Mouse (Mus musculus) liver, embryonic 11.5 days (tissue): ENCODE measurements around the gene Wnt11. TPM values are rescaled to one million over a fixed set of nuclear protein-coding genes. Genes with fewer than 3 reads are reported as not detected.

Experiments
- ATAC-seq: fragments of 200-750 bp; cut with Nextera tagmentation; replicated peaks from 2 replicates; pipeline ENCODE4 v1.8.0; 2017; ENCODE audit warnings: moderate number of reproducible peaks, mild to moderate bottlenecking, moderate TSS enrichment, moderate library complexity; ENCODE audit not compliant: low FRiP score
- DNase-seq: peaks from one replicate; pipeline ENCODE4 v3.0.0-alpha.2; 2017; ENCODE audit warnings: low spot score
- H3K27ac ChIP-seq: fragments of 300-500 bp; sonication (generic); 2 replicates; pipeline ENCODE4 v1.5.1; 2014; ENCODE audit warnings: mild to moderate bottlenecking, low read depth, low read length, control low read depth
- H3K27me3 ChIP-seq: fragments of 300-500 bp; sonication (generic); replicated peaks from 2 replicates; pipeline ENCODE4 v1.6.1; 2014; ENCODE audit warnings: low read length, mixed read lengths; ENCODE audit not compliant: control insufficient read depth, insufficient read depth
- H3K36me3 ChIP-seq: fragments of 300-500 bp; sonication (generic); 2 replicates; pipeline ENCODE4 v1.6.1; 2014; ENCODE audit warnings: mild to moderate bottlenecking, low read length, moderate library complexity, mixed read lengths; ENCODE audit not compliant: control insufficient read depth, insufficient read depth
- H3K4me1 ChIP-seq: fragments of 300-500 bp; sonication (generic); replicated peaks from 2 replicates; pipeline ENCODE4 v1.6.1; 2014; ENCODE audit warnings: low read length, mixed read lengths; ENCODE audit not compliant: control insufficient read depth, insufficient read depth
- H3K4me2 ChIP-seq: fragments of 300-500 bp; sonication (generic); 2 replicates; pipeline ENCODE4 v1.6.1; 2014; ENCODE audit warnings: mild to moderate bottlenecking, control low read depth, moderate library complexity
- H3K4me3 ChIP-seq: fragments of 300-500 bp; sonication (generic); 2 replicates; pipeline ENCODE4 v1.5.1; 2014; ENCODE audit warnings: low read depth, low read length, control low read depth
- H3K9ac ChIP-seq: fragments of 300-500 bp; sonication (generic); 2 replicates; pipeline ENCODE4 v1.6.1; 2014; ENCODE audit warnings: low read depth, low read length, control low read depth
- H3K9me3 ChIP-seq: fragments of 300-500 bp; sonication (generic); 2 replicates; pipeline ENCODE4 v1.6.1; 2016; ENCODE audit warnings: low read length, inconsistent platforms, mixed read lengths; ENCODE audit not compliant: control insufficient read depth
- WGBS: fragments of 180-500 bp; shearing (Covaris S2); extraction: QIAGEN DNeasy Blood & Tissue Kit; methylation state at CpG from one replicate; pipeline ENCODE4 v1.1.7; 2014; 5-methylcytosine and 5-hydroxymethylcytosine counted together
- polyA plus RNA-seq: library from polyadenylated mRNA; unstranded; fragments of >200 nt; fragmentation: Nextera tagmentation; extraction: Ambion mirVana; gene quantifications from 2 replicates; pipeline ENCODE4 v1.2.1, GENCODE M21; 2014

The Wnt11 gene
- polyA plus RNA-seq, 1 experiment from 2014 or later: 8.0 TPM

DNA sequence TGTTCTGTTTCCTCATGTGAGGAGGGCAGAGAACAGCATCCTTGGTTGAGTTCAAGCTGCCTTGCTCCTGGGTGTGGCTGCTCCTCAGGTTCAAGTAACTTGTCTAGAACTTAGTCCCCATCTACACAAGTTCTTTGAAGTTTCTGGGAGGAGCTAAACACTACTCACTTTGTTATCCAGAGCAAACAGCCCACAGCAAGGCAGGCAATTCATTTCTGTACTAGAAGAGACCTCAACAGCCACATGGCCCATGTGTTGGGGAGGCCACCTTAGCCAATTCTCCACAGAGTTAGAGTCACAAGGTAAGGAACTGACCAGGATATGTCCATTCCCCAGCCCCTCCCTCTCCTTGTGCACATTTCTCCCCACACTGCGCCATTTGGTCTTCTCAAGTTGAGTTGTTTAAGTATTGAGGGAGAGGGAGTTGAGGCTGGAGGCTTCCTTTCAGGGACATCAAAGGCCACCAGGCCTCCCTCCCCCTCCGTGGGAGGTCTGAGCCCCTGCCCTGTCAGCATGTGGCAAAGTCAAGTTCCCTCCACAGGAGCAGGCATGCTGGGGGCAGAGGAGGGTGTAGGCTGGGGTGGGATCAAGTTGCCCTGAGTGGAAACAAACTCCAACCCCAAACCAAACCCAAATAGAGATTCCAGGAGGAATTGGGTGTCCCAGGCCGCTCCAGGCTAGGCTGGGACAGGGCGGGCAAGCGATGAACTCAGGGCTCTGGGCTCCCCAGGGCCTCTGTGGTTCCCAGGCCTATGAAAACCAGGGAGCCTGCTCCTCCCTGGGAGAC lies 37.4 kb upstream of the Wnt11 start:
- H3K27me3 ChIP-seq: peaks cover 5% of the 10 kb centered on the region; the same call in 1 of the 2 replicates
- no peaks in the 10 kb centered on the region for H3K9me3 ChIP-seq
- no peak for ATAC-seq
- DNase-seq: no peak
- no peak overlapping the region for H3K27ac ChIP-seq
- H3K4me1 ChIP-seq: 0 out of 2 replicates have a peak, but pooled peaks cover 6% of the 10 kb centered on the region
- H3K4me3 ChIP-seq: no peak overlapping the region
- 43% methylated on average over 5 of the region's 5 CpGs for WGBS
- no peaks in the 10 kb centered on the region for H3K36me3 ChIP-seq
- H3K9ac ChIP-seq: no peak overlapping the region
- H3K4me2 ChIP-seq: no peak overlapping the region

DNA sequence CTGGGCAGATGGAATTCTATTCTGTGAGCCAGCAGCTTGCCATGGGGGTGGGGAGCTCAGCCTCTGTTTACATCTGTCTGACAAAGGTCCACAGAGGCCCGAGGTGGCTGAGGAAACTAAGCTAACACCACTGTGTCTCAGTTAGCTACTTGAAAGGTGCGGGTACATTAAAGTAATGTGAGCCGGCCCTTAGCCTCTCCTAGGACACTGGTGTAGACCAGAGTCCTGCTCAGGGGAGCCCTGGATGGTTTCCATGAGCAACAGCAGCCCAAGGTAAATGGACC lies 36.8 kb upstream of the Wnt11 start:
- Histone ChIP-seq H3K9me3 (no peaks in the 10 kb centered on the region), H3K36me3 (no peaks in the 10 kb centered on the region), H3K27ac (no peak overlapping the region), H3K9ac (no peak overlapping the region), H3K4me2 (no peak overlapping the region), H3K4me3 (no peak overlapping the region), H3K4me1 (0 out of 2 replicates have a peak, but pooled peaks cover 6% of the 10 kb centered on the region), H3K27me3 (peaks cover 5% of the 10 kb centered on the region; the same call in 1 of the 2 replicates)
- no peak for ATAC-seq
- WGBS: 31% methylated on average over 3 of the region's 3 CpGs
- no peak for DNase-seq

DNA sequence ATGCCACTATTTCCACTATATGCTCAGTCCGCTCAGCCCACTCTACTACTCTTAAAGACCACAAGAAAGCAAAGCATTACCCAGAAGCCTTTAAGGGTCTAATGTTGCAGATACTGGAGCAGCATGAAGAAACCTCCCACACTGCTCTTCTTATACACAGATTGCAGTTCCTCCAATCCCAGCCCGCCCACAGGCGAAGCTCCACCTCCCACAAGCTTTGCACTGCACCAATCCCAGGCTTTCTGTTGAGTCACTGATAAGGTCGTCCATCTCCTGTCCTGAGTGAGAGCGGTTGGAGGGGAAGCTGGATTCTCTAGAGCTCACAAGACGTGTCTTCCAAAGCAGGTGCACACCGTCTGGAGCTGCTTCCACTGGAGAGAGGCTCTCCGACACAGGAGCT lies 34.5 kb upstream of the Wnt11 start:
- WGBS: 58% methylated on average over 8 of the region's 8 CpGs
- Histone ChIP-seq H3K9ac (no peak overlapping the region), H3K9me3 (no peaks in the 10 kb centered on the region), H3K36me3 (no peaks in the 10 kb centered on the region), H3K4me1 (0 out of 2 replicates have a peak, but pooled peaks cover 6% of the 10 kb centered on the region), H3K4me3 (no peak overlapping the region), H3K27ac (no peak overlapping the region), H3K27me3 (peaks cover 5% of the 10 kb centered on the region; the same call in 1 of the 2 replicates), H3K4me2 (no peak overlapping the region)
- no peak for ATAC-seq
- DNase-seq: no peak

DNA sequence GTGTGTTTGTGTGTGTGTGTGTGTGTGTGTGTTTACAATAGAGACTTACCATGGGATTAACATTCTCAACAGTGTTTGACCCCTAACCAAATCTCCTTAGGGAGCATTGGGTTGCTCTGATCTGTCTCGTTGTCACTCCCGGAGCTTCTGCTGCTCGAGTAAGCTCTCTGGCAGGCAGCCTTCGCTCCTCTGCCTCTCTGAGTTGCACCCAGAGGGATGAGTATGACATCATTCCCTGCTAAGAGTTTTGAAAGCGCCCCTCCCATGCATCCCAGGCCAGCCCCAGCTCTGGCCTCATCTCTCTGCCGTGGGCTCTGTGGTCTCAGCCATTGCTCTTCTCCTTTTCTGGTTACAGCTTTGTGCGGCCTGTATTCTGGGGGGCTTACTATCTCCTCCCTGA lies 33.8 kb upstream of the Wnt11 start:
- no peak overlapping the region for H3K9ac ChIP-seq
- WGBS: 60% methylated on average over 7 of the region's 7 CpGs

DNA sequence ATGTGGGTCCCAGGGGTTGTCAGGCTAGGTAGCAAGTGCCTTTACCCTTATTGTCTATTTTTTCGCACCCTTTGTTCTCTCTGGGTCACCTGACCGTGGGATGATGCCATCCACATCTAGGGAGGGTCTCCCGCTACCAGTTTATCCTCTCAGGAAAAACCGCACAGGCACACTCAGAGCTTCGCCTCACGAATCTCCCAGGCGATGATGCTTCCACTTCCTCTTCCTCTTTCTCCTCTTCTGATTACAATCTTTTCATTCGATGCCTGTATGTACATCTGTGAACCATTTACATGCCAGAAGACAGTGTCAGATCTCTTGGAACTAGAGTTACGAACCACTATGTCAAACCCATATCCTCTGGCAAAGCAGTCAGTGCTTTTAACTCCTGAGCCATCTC lies 31.7 kb upstream of the Wnt11 start:
- Histone ChIP-seq H3K4me2 (no peak overlapping the region), H3K4me3 (no peak overlapping the region), H3K4me1 (0 out of 2 replicates have a peak, but pooled peaks cover 2% of the 10 kb centered on the region), H3K9me3 (no peaks in the 10 kb centered on the region), H3K27me3 (no peaks in the 10 kb centered on the region), H3K27ac (no peak overlapping the region), H3K36me3 (no peaks in the 10 kb centered on the region), H3K9ac (no peak overlapping the region)
- ATAC-seq (no peak), DNase-seq (no peak)
- WGBS: 57% methylated on average over 9 of the region's 9 CpGs

More for the DNA sequence above, 33.8 kb upstream of the Wnt11 start:
- 0 out of 2 replicates have a peak, but pooled peaks cover 6% of the 10 kb centered on the region for H3K4me1 ChIP-seq
- H3K9me3 ChIP-seq: no peaks in the 10 kb centered on the region
- H3K27me3 ChIP-seq: peaks cover 2% of the 10 kb centered on the region; the same call in 1 of the 2 replicates
- no peaks in the 10 kb centered on the region for H3K36me3 ChIP-seq
- ATAC-seq (no peak), DNase-seq (no peak)
- H3K4me3 ChIP-seq: no peak overlapping the region
- no peak overlapping the region for H3K4me2 ChIP-seq
- H3K27ac ChIP-seq: no peak overlapping the region

DNA sequence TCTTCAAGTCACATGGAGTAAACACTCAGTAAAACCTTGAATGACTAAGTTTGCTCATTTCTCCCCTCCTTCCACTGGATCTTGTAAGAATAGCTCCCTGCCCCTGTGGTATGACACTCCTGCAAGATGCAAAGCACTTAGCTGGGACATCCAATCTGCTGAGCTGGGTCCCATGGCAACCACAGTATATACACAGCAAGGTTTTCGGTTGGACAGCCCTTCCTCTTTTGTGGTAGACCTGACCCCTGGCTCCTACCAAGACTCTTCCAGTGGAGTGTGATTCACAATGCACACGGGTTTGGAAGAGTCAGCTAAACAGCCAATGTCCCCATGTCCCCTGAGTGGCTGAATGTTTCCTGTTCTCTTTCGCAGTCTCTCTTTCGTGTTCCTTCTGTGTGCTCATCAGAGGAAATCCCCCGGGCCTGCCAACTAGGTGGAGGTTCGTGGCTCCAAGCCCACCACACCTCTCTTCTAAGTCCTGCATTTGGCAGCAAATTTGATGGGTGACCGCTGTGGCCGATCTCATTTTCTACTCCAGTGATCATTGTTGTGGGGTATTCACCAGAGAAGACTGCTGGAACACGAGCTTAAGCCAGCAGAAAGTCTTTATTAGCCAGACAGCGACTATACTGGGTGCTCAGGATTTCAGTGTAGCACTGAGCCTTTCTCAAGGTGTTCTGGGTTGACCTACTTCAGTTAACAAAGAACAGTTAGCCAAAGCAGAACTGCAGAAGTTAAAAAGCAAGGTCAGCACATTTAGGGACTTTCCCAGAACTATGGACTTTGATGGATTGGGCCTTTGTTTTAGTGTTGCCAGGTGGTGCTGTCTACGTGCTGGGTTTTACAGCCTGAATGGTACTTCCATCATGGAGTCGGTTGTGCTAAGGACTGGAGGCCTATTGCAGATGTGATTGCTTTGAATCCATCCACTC lies 29.8 kb upstream of the Wnt11 start:
- H3K36me3 ChIP-seq: no peaks in the 10 kb centered on the region
- WGBS: 63% methylated on average over 12 of the region's 12 CpGs
- H3K27me3 ChIP-seq: no peaks in the 10 kb centered on the region
- no peak overlapping the region for H3K9ac ChIP-seq
- H3K27ac ChIP-seq: no peak overlapping the region
- DNase-seq: no peak
- no peak overlapping the region for H3K4me3 ChIP-seq
- H3K4me2 ChIP-seq: no peak overlapping the region
- no peaks in the 10 kb centered on the region for H3K4me1 ChIP-seq
- H3K9me3 ChIP-seq: no peaks in the 10 kb centered on the region
- ATAC-seq: no peak

DNA sequence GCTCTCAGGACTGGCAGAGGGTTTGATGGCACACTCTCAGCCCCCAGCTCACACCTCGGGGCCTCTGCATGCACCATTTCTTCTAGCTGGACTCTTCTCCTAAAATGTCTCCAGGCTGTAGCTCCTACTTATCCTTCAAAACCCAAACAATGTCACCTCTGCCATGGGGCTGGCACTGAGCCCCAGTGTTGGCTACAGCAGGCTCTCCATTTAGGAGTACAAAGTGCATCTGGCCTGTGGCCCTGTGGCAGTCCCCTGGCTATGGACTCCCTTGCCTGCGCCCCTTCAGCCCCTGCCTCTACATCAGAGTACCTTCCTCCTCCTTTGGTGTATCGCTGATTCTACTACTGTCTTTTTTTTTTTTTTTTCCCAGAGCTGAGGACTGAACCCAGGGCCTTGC lies 28.0 kb upstream of the Wnt11 start:
- Histone ChIP-seq H3K36me3 (no peaks in the 10 kb centered on the region), H3K27ac (no peak overlapping the region), H3K4me1 (peaks cover 4% of the 10 kb centered on the region; the same call in 1 of the 2 replicates), H3K9ac (no peak overlapping the region), H3K27me3 (no peaks in the 10 kb centered on the region), H3K4me2 (no peak overlapping the region), H3K9me3 (no peaks in the 10 kb centered on the region), H3K4me3 (no peak overlapping the region)
- DNase-seq: no peak
- WGBS: 66% methylated on average over 3 of the region's 3 CpGs
- ATAC-seq: no peak

DNA sequence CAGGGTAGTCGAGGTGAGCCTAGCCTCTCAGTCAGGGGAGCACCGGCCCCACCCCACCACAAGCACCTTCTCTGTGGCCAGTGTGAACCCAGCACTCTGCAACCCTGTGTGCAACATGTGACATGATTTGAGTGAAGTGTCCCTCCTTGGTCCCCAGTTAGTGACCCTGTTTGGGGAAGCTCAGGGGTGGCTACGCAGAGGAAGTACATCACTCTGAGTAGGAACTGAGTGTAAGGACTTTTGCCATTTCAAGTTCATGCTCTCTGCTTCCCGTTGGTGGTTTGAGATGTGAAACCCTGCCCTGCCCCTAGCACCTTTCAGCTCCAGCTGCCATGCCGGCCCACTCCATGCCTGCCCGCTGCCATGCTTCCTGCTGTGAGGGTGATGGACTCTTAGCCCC lies 25.5 kb upstream of the Wnt11 start:
- ATAC-seq (no peak), DNase-seq (no peak)
- Histone ChIP-seq H3K27ac (no peak overlapping the region), H3K9me3 (no peaks in the 10 kb centered on the region), H3K9ac (no peak overlapping the region), H3K4me3 (no peak overlapping the region), H3K4me1 (peaks cover 11% of the 10 kb centered on the region), H3K36me3 (no peaks in the 10 kb centered on the region), H3K27me3 (no peaks in the 10 kb centered on the region), H3K4me2 (no peak overlapping the region)
- 67% methylated on average over 6 of the region's 6 CpGs for WGBS
